Mouse (Mus musculus): ENCODE measurements at regions not wholly inside any gene's neighbourhood (a gene's known extent, or its start where the extent isn't known, plus 50 kb on each side); places are given as distances from the start of the nearest gene placed in this dataset.
"Not testable (repeated sequence)": the region's sequence is repeated elsewhere in the genome, so short reads cannot be mapped to it uniquely, and the experiment has no call there.

DNA sequence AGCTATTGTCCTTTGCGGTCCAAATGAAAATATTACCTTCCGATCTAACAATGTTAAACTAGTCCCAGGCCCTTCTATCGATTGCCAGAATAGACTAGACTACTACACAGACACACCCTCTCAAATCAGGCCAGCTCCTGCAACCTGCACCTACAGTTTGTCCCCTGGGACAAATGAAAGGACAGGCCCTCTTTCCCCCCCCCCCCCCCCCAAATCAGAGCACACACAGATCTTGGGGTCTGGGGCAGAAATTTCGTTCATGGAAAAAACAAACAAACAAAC is 77.8 kb downstream of the BC107364 start:
- not testable (repeated sequence) for DNase-seq (ENCODE audit: extremely low spot score, low spot score)

- not testable (repeated sequence) for DNase-seq (ENCODE audit: extremely low spot score, low spot score)
Measured at GRCm38 (mm10) chr3:96373600-96374342, 78.3 kb downstream of the BC107364 start.

- not testable (repeated sequence) for DNase-seq (ENCODE audit: extremely low spot score, low spot score)
Measured at GRCm38 (mm10) chr3:96362581-96362980, 68.8 kb upstream of the Fcgr1 start.

GRCm38 (mm10) chr3:96360816-96361215 is 67.0 kb upstream of the Fcgr1 start:
- no peak for DNase-seq (ENCODE audit: extremely low spot score, low spot score)

DNA sequence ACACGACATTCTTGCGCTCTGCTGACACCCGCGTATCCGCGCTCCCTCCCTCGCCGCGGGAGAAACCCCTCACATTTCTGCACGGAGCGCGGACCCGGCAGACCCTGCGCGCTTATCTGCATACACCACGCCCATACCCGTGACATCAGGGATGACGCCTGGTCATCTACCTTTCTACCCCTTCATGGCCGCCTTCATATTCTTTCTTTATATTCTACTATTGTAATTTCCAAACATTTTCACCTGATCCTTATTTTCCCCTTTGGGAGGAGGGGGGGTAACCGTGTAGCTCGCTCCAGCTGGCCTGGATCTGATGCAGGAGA is 66.4 kb upstream of the Fcgr1 start:
- DNase-seq (ENCODE audit: extremely low spot score, low spot score) = not testable (repeated sequence)

DNA sequence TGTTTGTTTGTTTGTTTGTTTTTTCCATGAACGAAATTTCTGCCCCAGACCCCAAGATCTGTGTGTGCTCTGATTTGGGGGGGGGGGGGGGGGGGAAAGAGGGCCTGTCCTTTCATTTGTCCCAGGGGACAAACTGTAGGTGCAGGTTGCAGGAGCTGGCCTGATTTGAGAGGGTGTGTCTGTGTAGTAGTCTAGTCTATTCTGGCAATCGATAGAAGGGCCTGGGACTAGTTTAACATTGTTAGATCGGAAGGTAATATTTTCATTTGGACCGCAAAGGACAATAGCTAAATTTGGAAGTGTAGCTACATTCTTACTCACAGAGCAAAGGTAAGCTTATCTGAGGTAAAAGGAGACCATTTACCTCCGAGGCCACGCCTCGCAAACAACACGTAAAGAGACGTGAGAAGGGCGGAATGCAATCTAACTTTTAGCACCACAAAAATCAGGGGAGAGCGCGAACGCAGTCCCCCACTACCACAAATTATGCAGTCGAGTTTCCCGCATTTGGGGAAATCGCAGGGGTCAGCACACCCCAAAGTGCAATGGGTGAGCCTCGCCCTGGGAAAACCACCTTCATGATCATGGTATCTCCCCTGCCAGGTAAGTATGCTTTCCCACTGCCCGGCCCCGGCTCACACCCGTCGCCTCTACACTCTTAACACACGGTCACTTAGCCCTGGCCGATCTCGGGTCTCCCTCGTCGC is 65.9 kb upstream of the Fcgr1 start:
- not testable (repeated sequence) for DNase-seq (ENCODE audit: extremely low spot score, low spot score)

- DNase-seq (ENCODE audit: extremely low spot score, low spot score) = not testable (repeated sequence)
Measured at GRCm38 (mm10) chr3:96351623-96352022, 57.9 kb upstream of the Fcgr1 start.

DNA sequence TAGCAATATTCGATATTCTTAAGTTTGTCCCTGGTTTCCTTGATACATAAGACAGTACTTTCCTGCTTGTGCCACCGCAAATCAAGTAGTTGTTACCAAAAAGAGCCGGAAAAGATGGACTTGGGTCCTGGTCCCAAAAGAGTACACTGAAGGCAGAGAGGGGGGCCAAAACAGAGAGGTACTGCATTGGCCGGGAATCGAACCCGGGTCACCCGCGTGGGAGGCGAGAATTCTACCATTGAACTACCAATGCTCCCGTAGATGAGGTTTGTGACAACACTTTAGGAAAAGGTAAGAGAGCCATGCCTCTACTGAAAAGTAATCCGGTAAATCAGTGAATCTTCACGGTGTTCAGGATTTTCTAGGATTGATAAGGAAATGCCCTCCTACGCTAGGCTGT is 57.2 kb upstream of the Fcgr1 start:
- not testable (repeated sequence) for DNase-seq (ENCODE audit: extremely low spot score, low spot score)

- DNase-seq (ENCODE audit: extremely low spot score, low spot score) = not testable (repeated sequence)
Measured at GRCm38 (mm10) chr3:96346543-96346942, 52.8 kb upstream of the Fcgr1 start.

DNA sequence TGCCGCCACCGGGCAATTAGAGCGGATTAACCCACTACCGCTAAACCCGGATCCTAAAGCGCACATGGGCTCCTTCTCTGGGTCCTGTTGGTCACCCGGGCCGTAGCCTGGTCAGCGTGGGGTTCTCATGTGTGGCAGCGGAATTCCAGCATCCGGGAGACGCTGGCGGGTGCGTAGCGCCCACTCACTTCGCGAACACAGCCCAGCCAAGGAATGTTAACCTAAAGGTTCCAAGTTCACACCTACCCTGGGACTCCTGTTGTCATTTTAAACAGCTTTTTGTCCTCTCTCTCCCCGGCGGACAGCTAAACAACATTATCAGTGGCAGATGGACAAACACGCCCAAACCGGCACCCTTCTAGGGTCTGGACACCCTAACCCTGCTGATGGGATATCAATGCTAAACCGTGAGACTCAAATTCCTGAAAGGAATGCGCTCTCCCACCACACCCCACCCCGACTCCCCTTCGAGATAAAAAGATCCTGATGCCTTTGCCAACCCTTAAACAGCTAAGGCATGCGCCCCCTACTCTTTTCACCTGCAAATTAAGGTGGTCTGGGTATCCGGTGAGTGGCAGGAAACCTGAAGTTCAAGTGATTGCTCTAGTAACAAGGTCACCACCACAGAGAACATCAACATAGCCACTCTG is 49.8 kb upstream of the Fcgr1 start:
- DNase-seq (ENCODE audit: extremely low spot score, low spot score) = peak; percentile 24
